Mouse (Mus musculus): ENCODE data around the gene Eif2ak2. TPM values are rescaled to one million over a fixed set of nuclear protein-coding genes. Genes with fewer than 3 reads are reported as not detected.

Eif2ak2 gene
- polyA plus RNA-seq, 1 experiment from 2014 or later = 11.0 TPM

- ATAC-seq (ENCODE audit: extremely low read depth, insufficient number of reproducible peaks, low FRiP score, low TSS enrichment) = no peak
- Histone ChIP-seq H3K4me1 (peaks cover 3% of the 10 kb centered on the region; the same call in 1 of the 2 replicates), H3K4me2 (peak overlapping the region; percentile 65), H3K9me3 (no peaks in the 10 kb centered on the region), H3K36me3 (no peaks in the 10 kb centered on the region), H3K9ac (no peak overlapping the region), H3K4me3 (no peak overlapping the region), H3K27me3 (replicated peaks) (no peaks in the 10 kb centered on the region), H3K27ac (replicated peaks) (no peak overlapping the region)
- WGBS = 69% methylated on average over 7 of the region's 7 CpGs
Measured at GRCm38 (mm10) chr17:78894991-78895390, 12.6 kb upstream of the Eif2ak2 start.

GRCm38 (mm10) chr17:78891020-78891419 lies 8.6 kb upstream of the Eif2ak2 start:
- H3K9ac ChIP-seq = no peak overlapping the region
- no peak overlapping the region for H3K4me3 ChIP-seq
- H3K4me1 ChIP-seq = peaks cover 3% of the 10 kb centered on the region; the same call in 1 of the 2 replicates
- no peak overlapping the region for H3K4me2 ChIP-seq
- H3K27ac ChIP-seq (replicated peaks) = no peak overlapping the region
- whole genome bisulfite sequencing = 77% methylated on average over 9 of the region's 9 CpGs
- H3K36me3 ChIP-seq = no peaks in the 10 kb centered on the region
- no peaks in the 10 kb centered on the region for H3K9me3 ChIP-seq
- no peak for ATAC-seq (ENCODE audit: extremely low read depth, insufficient number of reproducible peaks, low FRiP score, low TSS enrichment)
- no peaks in the 10 kb centered on the region for H3K27me3 ChIP-seq (replicated peaks)

- H3K36me3 ChIP-seq = no peaks in the 10 kb centered on the region
- 57% methylated on average over 3 of the region's 3 CpGs for WGBS
- H3K4me3 ChIP-seq = no peak overlapping the region
- no peak overlapping the region for H3K4me2 ChIP-seq
- H3K27ac ChIP-seq (replicated peaks) = no peak overlapping the region
- H3K4me1 ChIP-seq = no peaks in the 10 kb centered on the region
- ATAC-seq (ENCODE audit: extremely low read depth, insufficient number of reproducible peaks, low FRiP score, low TSS enrichment) = no peak
- no peak overlapping the region for H3K9ac ChIP-seq
- H3K9me3 ChIP-seq = 0 out of 2 replicates have a peak, but pooled peaks cover 6% of the 10 kb centered on the region
- no peaks in the 10 kb centered on the region for H3K27me3 ChIP-seq (replicated peaks)
Measured at GRCm38 (mm10) chr17:78889184-78889583, 6.8 kb upstream of the Eif2ak2 start.

GRCm38 (mm10) chr17:78888554-78888953 lies 6.2 kb upstream of the Eif2ak2 start:
- Histone ChIP-seq H3K4me1 (no peaks in the 10 kb centered on the region), H3K27me3 (replicated peaks) (no peaks in the 10 kb centered on the region), H3K4me3 (no peak overlapping the region), H3K4me2 (no peak overlapping the region), H3K9me3 (0 out of 2 replicates have a peak, but pooled peaks cover 6% of the 10 kb centered on the region), H3K36me3 (no peaks in the 10 kb centered on the region), H3K9ac (no peak overlapping the region), H3K27ac (replicated peaks) (no peak overlapping the region)
- ATAC-seq (ENCODE audit: extremely low read depth, insufficient number of reproducible peaks, low FRiP score, low TSS enrichment) = no peak
- 80% methylated on average over 4 of the region's 4 CpGs for WGBS

GRCm38 (mm10) chr17:78885286-78886065 lies 3.1 kb upstream of the Eif2ak2 start:
- ATAC-seq (ENCODE audit: extremely low read depth, insufficient number of reproducible peaks, low FRiP score, low TSS enrichment) = no peak
- 0 out of 2 replicates have a peak, but pooled peaks cover 1% of the 10 kb centered on the region for H3K36me3 ChIP-seq

GRCm38 (mm10) chr17:78883291-78883690 lies 918 bp upstream of the Eif2ak2 start:
- no peak overlapping the region for H3K4me3 ChIP-seq
- peaks cover 10% of the 10 kb centered on the region for H3K36me3 ChIP-seq
- WGBS = 86% methylated on average over 4 of the region's 4 CpGs

More at GRCm38 (mm10) chr17:78885286-78886065, 3.1 kb upstream of the Eif2ak2 start:
- H3K4me2 ChIP-seq = no peak overlapping the region
- peaks cover 13% of the 10 kb centered on the region for H3K4me1 ChIP-seq
- no peak overlapping the region for H3K9ac ChIP-seq
- no peaks in the 10 kb centered on the region for H3K27me3 ChIP-seq (replicated peaks)
- WGBS = 75% methylated on average over 5 of the region's 5 CpGs
- no peak overlapping the region for H3K27ac ChIP-seq (replicated peaks)
- H3K9me3 ChIP-seq = 0 out of 2 replicates have a peak, but pooled peaks cover 6% of the 10 kb centered on the region
- no peak overlapping the region for H3K4me3 ChIP-seq

GRCm38 (mm10) chr17:78881878-78882304 lies 482 bp downstream of the Eif2ak2 start:
- Histone ChIP-seq H3K9ac (peak overlapping the region; percentile 89), H3K9me3 (0 out of 2 replicates have a peak, but pooled peaks cover 6% of the 10 kb centered on the region), H3K27me3 (replicated peaks) (no peaks in the 10 kb centered on the region), H3K4me3 (peak overlapping the region; percentile 78), H3K4me1 (peaks cover 13% of the 10 kb centered on the region), H3K36me3 (peaks cover 24% of the 10 kb centered on the region), H3K4me2 (peak overlapping the region; percentile 77), H3K27ac (replicated peaks) (peak overlapping the region; percentile 88)
- ATAC-seq (ENCODE audit: extremely low read depth, insufficient number of reproducible peaks, low FRiP score, low TSS enrichment) = peak; percentile 34
- 10% methylated on average over 4 of the region's 7 CpGs for WGBS

More at GRCm38 (mm10) chr17:78883291-78883690, 918 bp upstream of the Eif2ak2 start:
- Histone ChIP-seq H3K4me2 (peak overlapping the region; percentile 77; the same call in 1 of the 2 replicates), H3K9ac (no peak overlapping the region), H3K4me1 (peaks cover 13% of the 10 kb centered on the region), H3K27ac (replicated peaks) (no peak overlapping the region), H3K9me3 (0 out of 2 replicates have a peak, but pooled peaks cover 6% of the 10 kb centered on the region), H3K27me3 (replicated peaks) (no peaks in the 10 kb centered on the region)
- ATAC-seq (ENCODE audit: extremely low read depth, insufficient number of reproducible peaks, low FRiP score, low TSS enrichment) = no peak

- no peak for ATAC-seq (ENCODE audit: extremely low read depth, insufficient number of reproducible peaks, low FRiP score, low TSS enrichment)
- Histone ChIP-seq H3K4me1 (no peaks in the 10 kb centered on the region), H3K9me3 (no peaks in the 10 kb centered on the region), H3K27ac (replicated peaks) (no peak overlapping the region), H3K36me3 (peaks cover 84% of the 10 kb centered on the region), H3K4me3 (no peak overlapping the region), H3K9ac (no peak overlapping the region), H3K4me2 (no peak overlapping the region), H3K27me3 (replicated peaks) (no peaks in the 10 kb centered on the region)
- 90% methylated on average over 6 of the region's 6 CpGs for WGBS
Measured at GRCm38 (mm10) chr17:78873886-78874285, 8.5 kb downstream of the Eif2ak2 start.

GRCm38 (mm10) chr17:78856243-78856642 lies 26.1 kb downstream of the Eif2ak2 start:
- ATAC-seq (ENCODE audit: extremely low read depth, insufficient number of reproducible peaks, low FRiP score, low TSS enrichment) = no peak
- Histone ChIP-seq H3K9ac (no peak overlapping the region), H3K4me2 (no peak overlapping the region), H3K27ac (replicated peaks) (no peak overlapping the region), H3K27me3 (replicated peaks) (no peaks in the 10 kb centered on the region), H3K9me3 (no peaks in the 10 kb centered on the region), H3K36me3 (peaks cover 88% of the 10 kb centered on the region), H3K4me1 (no peaks in the 10 kb centered on the region), H3K4me3 (no peak overlapping the region)
- 86% methylated on average over 10 of the region's 10 CpGs for WGBS

GRCm38 (mm10) chr17:78842271-78842928 lies 40.0 kb downstream of the Eif2ak2 start:
- H3K27me3 ChIP-seq (replicated peaks) = no peaks in the 10 kb centered on the region
- no peaks in the 10 kb centered on the region for H3K9me3 ChIP-seq
- no peak overlapping the region for H3K27ac ChIP-seq (replicated peaks)
- H3K36me3 ChIP-seq = peaks cover 85% of the 10 kb centered on the region
- H3K4me3 ChIP-seq = no peak overlapping the region
- 86% methylated on average over 7 of the region's 7 CpGs for WGBS
- H3K4me1 ChIP-seq = no peaks in the 10 kb centered on the region
- H3K4me2 ChIP-seq = no peak overlapping the region
- H3K9ac ChIP-seq = no peak overlapping the region
- ATAC-seq (ENCODE audit: extremely low read depth, insufficient number of reproducible peaks, low FRiP score, low TSS enrichment) = no peak

GRCm38 (mm10) chr17:78836056-78836455 lies 46.3 kb downstream of the Eif2ak2 start:
- Histone ChIP-seq H3K4me1 (peaks cover 9% of the 10 kb centered on the region), H3K27ac (replicated peaks) (peak overlapping the region; percentile 74), H3K9ac (peak overlapping the region; percentile 80), H3K4me2 (peak overlapping the region; percentile 79), H3K4me3 (peak overlapping the region; percentile 88), H3K27me3 (replicated peaks) (no peaks in the 10 kb centered on the region), H3K9me3 (no peaks in the 10 kb centered on the region), H3K36me3 (peaks cover 36% of the 10 kb centered on the region)
- no peak for ATAC-seq (ENCODE audit: extremely low read depth, insufficient number of reproducible peaks, low FRiP score, low TSS enrichment)
- 29% methylated on average over 2 of the region's 2 CpGs for WGBS
